Mouse (Mus musculus) heart, adult 2 months (tissue): ENCODE data around the gene Ubxn10.

ENCODE experiments used
- CTCF ChIP-seq: fragments of 200-600 bp; IDR thresholded peaks from 2 replicates; pipeline ENCODE4 v1.8.1; 2022; ENCODE audit warnings: antibody characterized with exemption, mild to moderate bottlenecking, moderate library complexity
- POLR2A ChIP-seq: fragments of 200-500 bp; IDR thresholded peaks from 2 replicates; pipeline ENCODE4 v1.6.1; 2011; ENCODE audit warnings: mild to moderate bottlenecking, low read depth, low read length, control low read depth; ENCODE audit not compliant: insufficient read depth

- no peak for TF ChIP-seq POLR2A
- TF ChIP-seq CTCF = no peak
Observed at GRCm38 (mm10) chr4:138755983-138756382, 19.0 kb upstream of the Ubxn10 start.
